Mouse (Mus musculus) megakaryocyte, embryonic 14.5 days (primary cell): ENCODE data around the gene Tmem140.

ENCODE experiments used
- FLI1 ChIP-seq: IDR thresholded peaks from 2 replicates; pipeline ENCODE4 v1.6.1; 2012; ENCODE audit warnings: low read length, inconsistent platforms, mixed read lengths
- GATA1 ChIP-seq: IDR thresholded peaks from 3 replicates; pipeline ENCODE4 v1.6.1; 2012; ENCODE audit warnings: mixed read lengths, low read length, inconsistent platforms, borderline replicate concordance

GRCm38 (mm10) chr6:34887131-34887850 is 24.3 kb downstream of the Tmem140 start:
- TF ChIP-seq GATA1 (no peak), FLI1 (no peak)
